Mouse (Mus musculus): ENCODE results near the gene Cdh5.
"Not testable (repeated sequence)": the region's sequence is repeated elsewhere in the genome, so short reads cannot be mapped to it uniquely, and the experiment has no call there.

- not testable (repeated sequence) for TF ChIP-seq CTCF, POLR2A (IDR thresholded peaks at IDR 0.05; ENCODE audit: insufficient read depth, low read depth, low read length)
Observed at GRCm38 (mm10) chr8:104090993-104091900, 10.2 kb upstream of the Cdh5 start.
